Mouse (Mus musculus) lung, postnatal 10 days (tissue): ENCODE data around the gene Arf6.

Experiments used
- DNase-seq: peaks from one replicate; pipeline ENCODE4 v3.0.0; 2021

The Arf6 gene

GRCm38 (mm10) chr12:69414826-69415572 lies 43.0 kb downstream of the Arf6 start:
- no peak for DNase-seq

GRCm38 (mm10) chr12:69416793-69417192 lies 44.8 kb downstream of the Arf6 start:
- no peak for DNase-seq

- DNase-seq, result no peak
Observed at GRCm38 (mm10) chr12:69417701-69418291, 45.8 kb downstream of the Arf6 start.

GRCm38 (mm10) chr12:69418606-69419005 lies 46.7 kb downstream of the Arf6 start:
- no peak for DNase-seq

- peak; percentile 24 for DNase-seq
Observed at GRCm38 (mm10) chr12:69419017-69419605, 47.2 kb downstream of the Arf6 start.

- no peak for DNase-seq
Observed at GRCm38 (mm10) chr12:69419606-69420005, 47.7 kb downstream of the Arf6 start.

- no peak for DNase-seq
Observed at GRCm38 (mm10) chr12:69420716-69421115, 48.8 kb downstream of the Arf6 start.

- DNase-seq, result peak; percentile 62
Observed at GRCm38 (mm10) chr12:69422827-69423537, 51.0 kb downstream of the Arf6 start.
